Mouse (Mus musculus) c-Kit-positive CD71-positive TER-119-negative erythroid progenitor cells, embryonic 14.5 days (primary cell): ENCODE results near the gene Agtr1b.

Experiments used
- DNase-seq: peaks from one replicate; pipeline ENCODE4 v3.0.0-alpha.2; 2013; ENCODE audit warnings: low read depth

Gene Agtr1b

DNA sequence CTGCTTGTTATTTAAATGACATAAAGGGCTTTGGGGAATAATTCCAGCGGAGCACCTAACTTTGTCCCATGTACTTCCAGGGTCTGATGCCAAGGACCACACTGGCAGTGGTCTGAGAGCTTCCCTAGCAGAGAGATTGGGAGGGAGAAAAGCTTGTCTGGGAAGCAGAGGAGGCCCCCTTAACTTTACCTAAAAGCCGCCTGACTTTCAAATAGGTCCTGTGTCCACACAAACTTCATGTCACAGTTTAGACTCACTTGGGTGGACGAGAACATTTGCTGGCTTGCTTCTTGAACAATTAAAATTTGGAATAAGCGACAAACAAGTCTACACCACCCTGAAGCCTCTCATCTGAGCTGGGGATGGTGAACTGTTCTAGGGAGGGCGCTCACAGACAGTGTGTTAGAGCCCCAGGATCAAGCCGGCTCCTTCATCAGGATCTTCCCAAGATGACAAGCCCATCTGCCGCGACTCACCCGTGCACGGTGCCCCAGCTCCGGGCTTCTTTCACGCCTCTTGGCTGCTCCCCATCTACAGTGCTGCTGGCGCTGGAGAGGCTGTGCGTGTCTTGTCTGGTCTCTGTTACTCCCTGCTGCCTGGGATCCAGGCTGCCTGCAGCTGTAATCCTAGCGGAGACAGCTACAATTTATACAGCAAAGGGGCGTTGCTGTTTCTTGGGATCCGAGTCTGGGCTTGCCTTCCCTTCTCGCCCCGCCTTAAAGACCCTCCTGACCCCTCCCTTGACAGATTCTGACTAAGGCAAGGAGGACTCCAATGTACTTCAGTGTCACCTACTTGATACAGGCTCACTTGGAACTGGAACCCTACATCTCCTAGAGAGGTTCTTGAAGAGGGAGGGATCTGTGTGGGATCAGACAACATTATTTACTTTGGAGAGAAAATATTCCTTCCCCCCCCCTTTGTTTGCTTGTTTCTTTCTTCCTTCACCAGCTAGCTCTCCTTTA, at the start of gene Agtr1b:
Gene Agtr1b (minus strand): TSS at position 620 of the 965 bp plus-strand sequence.
- no peak for DNase-seq

DNA sequence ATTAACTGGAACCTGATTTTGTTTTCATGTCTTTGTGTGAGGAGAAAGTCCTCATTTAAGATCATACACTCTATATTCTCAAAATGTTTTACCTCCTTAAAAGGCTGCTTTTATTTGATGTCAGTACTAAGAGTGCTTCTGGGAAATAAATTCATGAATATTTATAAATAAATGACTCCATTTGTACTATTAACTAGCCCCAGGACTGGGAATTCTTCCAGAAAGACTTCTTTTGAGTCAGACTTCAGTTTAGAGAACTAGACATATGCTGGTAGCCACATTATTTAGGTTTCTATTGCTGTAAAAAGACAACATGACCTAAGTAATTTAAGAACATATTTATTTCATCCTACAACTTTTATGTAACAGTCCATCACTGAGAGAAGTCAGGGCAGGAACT, 13.4 kb downstream of the Agtr1b start:
- no peak for DNase-seq

DNA sequence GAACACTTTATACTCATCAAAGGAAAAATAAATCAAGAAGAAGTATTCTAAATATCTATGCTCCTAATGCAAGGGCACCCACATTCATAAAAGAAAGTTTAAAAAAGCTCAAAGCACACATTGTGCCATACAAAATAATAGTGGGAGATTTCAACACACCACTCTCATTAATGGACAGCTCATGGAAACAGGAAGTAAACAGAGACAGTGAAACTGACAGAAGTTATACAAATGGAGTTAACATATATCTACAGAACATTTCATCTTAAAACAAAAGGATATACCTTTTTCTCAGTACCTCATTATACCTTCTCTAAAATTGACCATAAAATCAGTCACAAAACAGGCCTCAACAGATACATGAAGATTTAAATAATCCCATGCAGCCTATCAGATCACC, 18.8 kb downstream of the Agtr1b start:
- no peak for DNase-seq

DNA sequence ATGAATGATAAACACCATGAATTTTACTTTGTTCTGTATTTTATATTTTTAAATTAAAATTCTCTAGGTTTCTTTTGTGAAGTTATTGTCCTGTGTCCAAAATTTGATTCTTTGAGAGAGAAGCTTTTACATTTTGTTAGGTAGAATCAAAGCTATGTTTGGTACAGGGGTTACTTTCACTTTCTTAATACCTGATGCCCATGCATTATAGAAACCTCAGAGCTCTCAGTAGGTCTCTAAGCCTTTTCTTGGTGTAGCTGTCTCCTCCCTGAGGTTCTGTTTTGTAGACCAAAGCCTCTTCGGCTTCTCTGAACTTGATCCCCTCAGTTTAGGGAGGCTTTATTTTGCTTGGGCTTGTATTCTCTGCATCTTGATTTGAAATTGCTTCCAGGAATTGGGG, 26.6 kb downstream of the Agtr1b start:
- no peak for DNase-seq

DNA sequence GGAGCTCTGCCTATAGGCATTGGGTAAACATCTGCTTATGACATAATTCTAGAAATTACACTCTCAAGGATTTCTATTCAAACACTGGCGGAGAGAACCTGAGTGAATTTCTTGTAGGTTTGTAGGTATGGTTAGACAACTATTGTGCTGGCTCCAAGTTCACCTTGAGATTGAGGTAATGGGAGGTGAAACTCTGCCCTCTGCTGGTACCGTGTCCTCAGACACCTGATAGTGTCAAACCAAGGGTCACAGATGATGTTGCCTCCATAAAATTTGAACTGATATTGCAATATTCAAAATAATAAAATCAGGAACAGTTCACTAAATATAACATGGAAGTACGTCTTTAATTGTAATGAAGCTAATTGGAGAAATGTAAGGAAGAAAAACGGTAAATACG, 32.3 kb downstream of the Agtr1b start:
- DNase-seq = no peak

DNA sequence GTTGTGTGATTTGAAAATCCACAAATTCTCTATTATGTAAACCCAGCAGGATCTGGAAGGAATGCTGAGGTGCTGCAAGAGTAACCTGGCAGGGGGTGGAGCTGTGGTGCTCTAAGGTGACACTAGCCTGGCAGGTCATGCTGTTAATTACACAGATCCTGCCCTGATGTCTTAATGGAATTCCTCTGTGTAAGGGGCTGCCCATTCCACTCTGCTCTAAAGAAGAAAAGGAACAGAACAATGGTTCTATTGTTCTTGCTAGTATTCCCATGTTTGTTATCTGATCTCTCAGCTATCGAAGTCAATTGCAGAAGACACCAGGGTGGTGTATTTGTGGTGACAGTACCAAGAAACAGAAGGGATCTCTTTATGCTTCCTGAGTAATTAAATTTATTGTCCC, 49.7 kb downstream of the Agtr1b start:
- no peak for DNase-seq

DNA sequence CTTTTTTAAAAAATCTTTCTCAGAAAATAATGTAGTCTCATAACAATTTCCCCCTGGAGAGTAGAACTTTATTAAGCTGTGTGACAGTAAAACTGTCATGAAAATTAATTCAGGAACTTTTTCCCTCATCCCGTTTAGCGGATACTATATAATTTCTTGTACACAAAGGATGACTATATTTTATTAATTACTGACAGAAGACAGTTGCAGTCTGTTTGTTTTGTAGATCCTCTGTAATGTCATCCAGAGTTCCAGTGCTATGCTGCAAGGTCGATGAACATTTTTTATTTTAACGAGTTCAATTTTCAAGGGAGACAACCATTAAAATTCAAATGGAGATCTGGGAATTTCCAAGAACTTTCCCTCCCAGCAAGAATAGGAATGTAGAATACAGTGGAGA, 57.8 kb downstream of the Agtr1b start:
- DNase-seq = no peak

DNA sequence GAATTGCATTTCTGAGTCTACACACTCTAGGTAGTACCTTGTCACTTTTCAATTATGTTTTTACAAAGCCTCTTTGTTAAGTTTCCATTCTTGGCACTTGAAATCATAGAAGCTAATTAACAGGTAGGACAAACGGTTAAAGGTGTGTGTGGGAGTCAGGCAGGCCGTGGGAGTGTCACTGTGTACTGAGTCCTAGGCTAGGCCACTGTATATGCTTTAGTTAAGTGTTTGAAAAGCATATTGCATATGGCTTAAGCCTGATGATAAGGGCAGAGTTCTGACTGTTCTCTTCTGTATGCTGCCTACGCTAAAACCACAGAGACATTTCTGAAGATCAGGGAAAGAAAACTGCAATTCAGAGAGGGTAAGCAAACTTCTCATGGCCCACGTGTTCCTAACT, 59.7 kb downstream of the Agtr1b start:
- DNase-seq = no peak

DNA sequence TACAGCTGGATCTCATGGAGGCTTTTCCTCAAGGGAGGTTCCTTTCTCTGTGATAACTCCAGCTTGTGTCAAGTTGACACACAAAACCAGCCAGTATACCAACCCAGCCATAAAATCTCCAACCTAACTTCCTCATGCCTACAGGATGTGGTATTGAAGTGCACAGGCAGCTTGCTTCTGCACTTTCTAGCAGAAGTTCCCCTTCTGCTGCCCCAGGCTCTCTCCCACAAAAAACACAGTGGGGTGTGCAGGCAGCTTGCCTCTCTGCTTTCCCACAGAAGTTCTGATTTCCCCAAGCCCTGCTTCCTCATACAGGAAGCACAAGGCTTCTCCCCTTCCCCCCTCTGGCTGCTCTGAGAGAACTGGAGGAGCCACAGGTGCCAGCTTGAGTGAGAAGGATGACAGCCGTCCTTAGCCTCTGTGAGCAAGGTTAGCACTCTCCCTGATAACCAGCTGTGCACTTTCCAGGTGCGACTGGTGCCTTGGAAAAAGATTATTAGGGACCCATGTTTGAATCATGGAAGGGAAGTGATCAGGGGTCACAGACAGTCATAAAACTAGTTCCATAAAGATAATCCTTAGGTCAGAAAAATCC, 62.1 kb downstream of the Agtr1b start:
- DNase-seq = no peak

DNA sequence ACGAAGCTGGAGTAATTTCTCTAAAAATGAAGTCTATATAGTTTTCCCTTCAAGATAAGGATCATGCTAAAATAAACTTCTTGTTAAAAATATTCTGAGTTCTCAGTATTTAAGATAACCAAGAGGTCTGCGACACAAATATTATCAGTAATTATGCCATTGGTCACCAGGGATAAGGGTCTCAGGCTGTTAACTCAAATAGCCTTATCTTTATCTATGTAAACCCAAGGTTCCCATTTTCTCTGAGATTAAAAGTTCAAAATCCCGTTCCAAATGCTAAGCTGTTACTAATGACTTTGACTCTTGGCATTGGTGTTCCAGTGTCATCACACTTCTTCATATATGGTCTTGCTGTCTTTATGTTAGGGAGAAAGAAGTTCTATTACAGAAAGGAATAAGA, 71.4 kb downstream of the Agtr1b start:
- DNase-seq = no peak

DNA sequence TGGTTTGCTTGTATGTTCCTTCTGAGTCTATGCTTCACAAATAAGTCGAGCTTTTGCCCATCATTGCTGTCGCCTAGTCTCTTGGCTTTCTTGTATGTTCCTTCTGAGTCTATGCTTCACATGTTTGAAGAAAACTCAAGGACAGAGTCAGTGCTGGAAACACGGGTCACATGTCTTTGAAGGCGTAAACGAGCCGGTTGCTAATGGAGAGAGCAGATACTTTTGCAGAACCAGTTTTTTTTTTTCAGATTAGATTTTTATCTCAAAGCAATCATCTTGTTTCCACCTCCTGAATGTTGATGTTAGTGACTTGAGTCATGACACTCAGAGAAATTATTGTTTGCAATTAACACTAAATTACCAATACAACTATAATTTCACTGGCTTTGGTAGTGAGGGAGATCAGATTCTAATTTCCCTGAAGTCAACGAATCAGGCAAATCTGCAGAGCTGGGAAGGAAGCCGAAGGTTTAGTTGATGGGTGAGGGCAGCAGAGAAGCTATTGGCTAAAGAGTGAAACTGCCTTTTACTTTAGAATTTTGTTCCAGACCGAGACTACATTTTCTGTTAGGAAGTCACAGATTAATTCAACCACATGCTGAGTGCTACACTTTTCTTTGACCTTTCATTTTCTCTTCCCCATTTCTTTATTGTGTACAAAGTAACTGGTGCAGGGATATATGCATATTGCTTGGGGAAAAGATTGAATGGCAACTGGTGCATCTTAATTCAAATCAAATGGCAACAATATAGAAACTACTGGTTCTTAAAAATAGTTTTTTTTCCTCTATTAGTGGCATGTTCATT, 72.2 kb downstream of the Agtr1b start:
- DNase-seq = no peak

DNA sequence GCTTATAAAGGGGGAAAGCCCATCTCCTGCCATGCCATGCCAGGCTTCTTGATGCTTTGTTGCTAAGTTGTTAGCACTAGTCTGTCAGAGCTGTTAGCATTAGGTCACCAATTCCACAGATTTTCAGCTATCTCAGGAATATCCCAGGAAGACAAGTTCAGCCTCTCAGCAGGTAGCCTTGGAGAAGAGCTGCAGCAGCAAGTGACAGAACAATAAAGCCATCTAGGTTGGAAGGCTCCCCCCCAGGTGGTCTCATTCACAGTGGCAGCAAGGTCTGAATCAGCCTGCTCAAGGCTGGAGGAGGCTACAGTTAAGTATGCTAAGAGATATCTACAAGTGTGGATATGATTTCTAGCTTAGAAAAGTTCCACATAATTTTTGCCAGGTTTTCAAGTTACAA, 75.6 kb downstream of the Agtr1b start:
- no peak for DNase-seq

DNA sequence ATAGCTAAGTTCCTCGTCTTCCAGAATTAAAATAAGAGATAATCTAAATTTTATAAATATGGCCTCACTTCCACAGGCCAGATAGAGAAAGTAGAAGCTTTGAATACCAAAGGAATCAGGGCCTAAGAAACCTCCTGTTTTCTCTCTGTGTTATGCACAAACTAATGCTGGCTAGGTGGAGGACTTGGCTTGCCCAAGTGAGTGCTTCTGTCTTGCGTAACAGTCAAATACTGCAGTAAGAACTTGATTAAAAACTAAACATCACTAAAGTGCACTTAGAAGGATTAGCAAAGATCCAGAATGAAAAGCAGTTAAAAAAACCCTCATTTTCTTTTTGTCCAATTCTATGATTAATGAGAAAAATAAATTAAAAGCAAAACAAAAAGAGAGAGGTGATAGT, 78.2 kb downstream of the Agtr1b start:
- DNase-seq = no peak

DNA sequence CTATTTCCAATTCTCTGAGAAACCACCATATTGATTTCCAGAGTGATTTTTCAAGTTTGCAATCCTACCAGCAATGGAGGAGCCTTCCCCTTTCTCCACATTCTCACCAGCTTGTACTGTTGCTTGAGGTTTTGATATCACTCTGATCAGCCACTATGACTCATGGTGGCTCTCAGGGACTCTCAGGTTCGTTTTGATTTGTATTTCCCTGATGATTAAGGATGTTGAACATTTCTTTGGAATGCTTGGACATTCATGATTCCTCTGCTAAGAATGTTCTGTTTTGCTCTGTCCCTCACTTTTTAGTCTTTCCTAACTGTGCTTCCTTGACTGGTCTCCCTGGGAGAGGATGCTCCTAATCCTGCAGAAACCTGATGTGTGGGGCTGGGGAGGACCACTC, 85.2 kb downstream of the Agtr1b start:
- no peak for DNase-seq

DNA sequence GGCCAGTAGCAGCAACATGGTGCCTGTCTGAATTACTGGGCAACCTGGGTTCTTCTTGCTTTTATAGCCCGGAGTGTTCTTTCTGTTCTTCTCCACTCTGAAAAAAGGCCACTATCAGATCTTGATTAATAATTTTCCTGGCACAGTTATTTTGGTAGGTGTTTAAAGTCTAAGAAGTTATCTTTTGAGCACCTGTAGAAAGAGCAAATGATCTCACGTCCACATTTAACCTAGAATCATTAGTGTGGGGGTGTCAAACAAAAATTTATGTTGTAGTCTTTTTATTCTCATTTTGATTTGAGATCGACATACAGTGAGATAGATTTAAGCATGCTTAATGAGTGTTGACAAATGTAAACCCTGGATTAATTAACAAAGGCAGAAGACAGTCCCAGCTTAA, 91.3 kb downstream of the Agtr1b start, which contains the start of gene Cpb1:
Gene Cpb1 (minus strand): TSS at position 101 of the 400 bp plus-strand sequence.
- DNase-seq = no peak
